Mouse (Mus musculus): ENCODE data around the gene Epn1. TPM values are rescaled to one million over a fixed set of nuclear protein-coding genes. Genes with fewer than 3 reads are reported as not detected.
A peak's percentile ranks its signal among the peaks of the same experiment; 100 is the strongest.

Gene Epn1
- polyA plus RNA-seq, 1 experiment from 2014 or later: 43.1 TPM

- Histone ChIP-seq H3K36me3 (no peaks in the 10 kb centered on the region), H3K4me1 (replicated peaks) (peaks cover 8% of the 10 kb centered on the region), H3K4me3 (no peak overlapping the region), H3K9me3 (replicated peaks) (no peaks in the 10 kb centered on the region), H3K27me3 (no peaks in the 10 kb centered on the region), H3K27ac (no peak overlapping the region), H3K4me2 (no peak overlapping the region), H3K9ac (no peak overlapping the region)
- ATAC-seq (replicated peaks; ENCODE audit: insufficient number of reproducible peaks, insufficient read depth, low FRiP score, low read depth): no peak
- 63% methylated on average over 2 of the region's 2 CpGs for WGBS
These were observed 33.9 kb upstream of the Epn1 start for GRCm38 (mm10) chr7:5046112-5046511.

- ATAC-seq (replicated peaks; ENCODE audit: insufficient number of reproducible peaks, insufficient read depth, low FRiP score, low read depth): no peak
- WGBS: 15% methylated on average over 2 of the region's 2 CpGs
- no peak overlapping the region for H3K9ac ChIP-seq
- no peaks in the 10 kb centered on the region for H3K9me3 ChIP-seq (replicated peaks)
- no peak overlapping the region for H3K27ac ChIP-seq
- H3K4me3 ChIP-seq: no peak overlapping the region
- peaks cover 7% of the 10 kb centered on the region for H3K27me3 ChIP-seq
- peaks cover 15% of the 10 kb centered on the region for H3K4me1 ChIP-seq (replicated peaks)
- H3K4me2 ChIP-seq: no peak overlapping the region
- H3K36me3 ChIP-seq: no peaks in the 10 kb centered on the region
These were observed 32.7 kb upstream of the Epn1 start for GRCm38 (mm10) chr7:5047313-5047712.

- Histone ChIP-seq H3K4me1 (replicated peaks) (peaks cover 33% of the 10 kb centered on the region), H3K36me3 (no peaks in the 10 kb centered on the region), H3K27ac (peak within 1 kb of the TSS; percentile 68), H3K4me3 (peak within 1 kb of the TSS; percentile 89), H3K27me3 (peaks cover 49% of the 10 kb centered on the region), H3K9me3 (replicated peaks) (no peaks in the 10 kb centered on the region), H3K4me2 (peak within 1 kb of the TSS; percentile 96), H3K9ac (peak within 1 kb of the TSS; percentile 82)
- WGBS: 2% methylated on average over 65 of the region's 65 CpGs
- peak; percentile 77 for ATAC-seq (replicated peaks; ENCODE audit: insufficient number of reproducible peaks, insufficient read depth, low FRiP score, low read depth)
These were observed 28.5 kb upstream of the Epn1 start, which contains the start of gene Zfp580 for GRCm38 (mm10) chr7:5051193-5052192. Gene Zfp580, plus strand, starts transcription at chr7:5051538.

- ATAC-seq (replicated peaks; ENCODE audit: insufficient number of reproducible peaks, insufficient read depth, low FRiP score, low read depth): no peak
- H3K9ac ChIP-seq: peak overlapping the region; percentile 53
- WGBS: 4% methylated on average over 12 of the region's 12 CpGs
These were observed 27.6 kb upstream of the Epn1 start for GRCm38 (mm10) chr7:5052438-5052837.

GRCm38 (mm10) chr7:5052931-5053343 is 27.1 kb upstream of the Epn1 start:
- H3K27ac ChIP-seq: no peak overlapping the region

More at GRCm38 (mm10) chr7:5052438-5052837, 27.6 kb upstream of the Epn1 start:
- H3K4me1 ChIP-seq (replicated peaks): peaks cover 40% of the 10 kb centered on the region
- H3K4me2 ChIP-seq: peak overlapping the region; percentile 96
- H3K4me3 ChIP-seq: peak overlapping the region; percentile 89
- no peaks in the 10 kb centered on the region for H3K9me3 ChIP-seq (replicated peaks)
- H3K27ac ChIP-seq: no peak overlapping the region
- no peaks in the 10 kb centered on the region for H3K36me3 ChIP-seq
- H3K27me3 ChIP-seq: peaks cover 59% of the 10 kb centered on the region

GRCm38 (mm10) chr7:5053456-5054179 is 26.4 kb upstream of the Epn1 start:
- ATAC-seq (replicated peaks; ENCODE audit: insufficient number of reproducible peaks, insufficient read depth, low FRiP score, low read depth): no peak
- H3K9ac ChIP-seq: no peak overlapping the region
- peaks cover 40% of the 10 kb centered on the region for H3K4me1 ChIP-seq (replicated peaks)
- no peak overlapping the region for H3K27ac ChIP-seq
- H3K36me3 ChIP-seq: no peaks in the 10 kb centered on the region
- H3K9me3 ChIP-seq (replicated peaks): no peaks in the 10 kb centered on the region
- peaks cover 70% of the 10 kb centered on the region for H3K27me3 ChIP-seq
- WGBS: 9% methylated on average over 32 of the region's 32 CpGs
- peak overlapping the region; percentile 96 for H3K4me2 ChIP-seq
- H3K4me3 ChIP-seq: peak overlapping the region; percentile 89

More at GRCm38 (mm10) chr7:5052931-5053343, 27.1 kb upstream of the Epn1 start:
- WGBS: 8% methylated on average over 41 of the region's 45 CpGs
- H3K36me3 ChIP-seq: no peaks in the 10 kb centered on the region
- peak overlapping the region; percentile 96 for H3K4me2 ChIP-seq
- H3K4me1 ChIP-seq (replicated peaks): peaks cover 40% of the 10 kb centered on the region
- H3K9ac ChIP-seq: peak overlapping the region; percentile 53
- no peaks in the 10 kb centered on the region for H3K9me3 ChIP-seq (replicated peaks)
- peak overlapping the region; percentile 89 for H3K4me3 ChIP-seq
- peaks cover 64% of the 10 kb centered on the region for H3K27me3 ChIP-seq
- no peak for ATAC-seq (replicated peaks; ENCODE audit: insufficient number of reproducible peaks, insufficient read depth, low FRiP score, low read depth)

- Histone ChIP-seq H3K9me3 (replicated peaks) (no peaks in the 10 kb centered on the region), H3K4me2 (peak overlapping the region; percentile 66), H3K36me3 (no peaks in the 10 kb centered on the region), H3K4me3 (peak overlapping the region; percentile 47), H3K4me1 (replicated peaks) (peaks cover 42% of the 10 kb centered on the region), H3K9ac (peak overlapping the region; percentile 57), H3K27me3 (peaks cover 72% of the 10 kb centered on the region), H3K27ac (no peak overlapping the region)
- ATAC-seq (replicated peaks; ENCODE audit: insufficient number of reproducible peaks, insufficient read depth, low FRiP score, low read depth): no peak
- WGBS: 4% methylated on average over 54 of the region's 55 CpGs
These were observed 23.3 kb upstream of the Epn1 start for GRCm38 (mm10) chr7:5056651-5057263.

GRCm38 (mm10) chr7:5057381-5057780 is 22.7 kb upstream of the Epn1 start:
- WGBS: 25% methylated on average over 8 of the region's 8 CpGs
- peaks cover 65% of the 10 kb centered on the region for H3K27me3 ChIP-seq
- H3K9ac ChIP-seq: no peak overlapping the region
- no peak overlapping the region for H3K27ac ChIP-seq
- peak overlapping the region; percentile 66; the same call in 1 of the 2 replicates for H3K4me2 ChIP-seq
- no peaks in the 10 kb centered on the region for H3K36me3 ChIP-seq
- H3K4me1 ChIP-seq (replicated peaks): peaks cover 36% of the 10 kb centered on the region
- H3K9me3 ChIP-seq (replicated peaks): no peaks in the 10 kb centered on the region
- no peak for ATAC-seq (replicated peaks; ENCODE audit: insufficient number of reproducible peaks, insufficient read depth, low FRiP score, low read depth)
- peak overlapping the region; percentile 47; the same call in 1 of the 2 replicates for H3K4me3 ChIP-seq

GRCm38 (mm10) chr7:5057804-5058203 is 22.2 kb upstream of the Epn1 start:
- WGBS: 33% methylated on average over 11 of the region's 11 CpGs
- Histone ChIP-seq H3K27ac (no peak overlapping the region), H3K4me1 (replicated peaks) (peaks cover 32% of the 10 kb centered on the region), H3K4me2 (no peak overlapping the region), H3K4me3 (0 out of 2 replicates have a peak overlapping the region, but pooled peaks have one; percentile 47), H3K9me3 (replicated peaks) (no peaks in the 10 kb centered on the region), H3K27me3 (peaks cover 61% of the 10 kb centered on the region), H3K9ac (no peak overlapping the region), H3K36me3 (no peaks in the 10 kb centered on the region)
- ATAC-seq (replicated peaks; ENCODE audit: insufficient number of reproducible peaks, insufficient read depth, low FRiP score, low read depth): no peak

GRCm38 (mm10) chr7:5058631-5059030 is 21.4 kb upstream of the Epn1 start:
- no peak overlapping the region for H3K9ac ChIP-seq
- no peaks in the 10 kb centered on the region for H3K36me3 ChIP-seq
- WGBS: 82% methylated on average over 1 of the region's 1 CpGs
- H3K4me2 ChIP-seq: no peak overlapping the region
- no peak for ATAC-seq (replicated peaks; ENCODE audit: insufficient number of reproducible peaks, insufficient read depth, low FRiP score, low read depth)
- no peak overlapping the region for H3K27ac ChIP-seq
- H3K4me1 ChIP-seq (replicated peaks): peaks cover 30% of the 10 kb centered on the region
- no peak overlapping the region for H3K4me3 ChIP-seq
- peaks cover 53% of the 10 kb centered on the region for H3K27me3 ChIP-seq
- no peaks in the 10 kb centered on the region for H3K9me3 ChIP-seq (replicated peaks)

- Histone ChIP-seq H3K4me2 (no peak overlapping the region), H3K9ac (no peak overlapping the region), H3K4me1 (replicated peaks) (peaks cover 33% of the 10 kb centered on the region), H3K4me3 (no peak overlapping the region), H3K36me3 (no peaks in the 10 kb centered on the region), H3K9me3 (replicated peaks) (no peaks in the 10 kb centered on the region), H3K27ac (no peak overlapping the region), H3K27me3 (peaks cover 45% of the 10 kb centered on the region)
- ATAC-seq (replicated peaks; ENCODE audit: insufficient number of reproducible peaks, insufficient read depth, low FRiP score, low read depth): no peak
- WGBS: 86% methylated on average over 12 of the region's 12 CpGs
These were observed 20.6 kb upstream of the Epn1 start for GRCm38 (mm10) chr7:5059421-5059820.
